Mouse (Mus musculus): ENCODE measurements around the gene Jag2. TPM values are rescaled to one million over a fixed set of nuclear protein-coding genes. Genes with fewer than 3 reads are reported as not detected.

The Jag2 gene
- total RNA-seq, 1 experiment: 54.1 TPM

- H3K36me3 ChIP-seq (ENCODE audit: control insufficient read depth, insufficient read depth, low read length, poor library complexity, severe bottlenecking): peaks cover 3% of the 10 kb centered on the region; the same call in 1 of the 2 replicates
- H3K9me3 ChIP-seq (ENCODE audit: control insufficient read depth, insufficient read depth, low read depth, low read length): no peaks in the 10 kb centered on the region
- H3K4me1 ChIP-seq (ENCODE audit: control insufficient read depth in 2 of 2, insufficient read depth in 2 of 2, low read length in 2 of 2, poor library complexity in 1 of 2): no peaks in the 10 kb centered on the region
- H3K4me3 ChIP-seq (ENCODE audit: insufficient read depth in 1 of 2, low read depth in 1 of 2, low read length in 2 of 2, poor library complexity in 1 of 2, severe bottlenecking in 1 of 2): no peak overlapping the region
- TF ChIP-seq HCFC1 (IDR thresholded peaks at IDR 0.05; ENCODE audit: borderline replicate concordance, insufficient read depth, low read length): no peak
- no peak for TF ChIP-seq ZC3H11A (IDR thresholded peaks at IDR 0.05; ENCODE audit: borderline replicate concordance, low read depth, low read length)
- TF ChIP-seq CHD2 (IDR thresholded peaks at IDR 0.05; ENCODE audit: low read depth, low read length): no peak
- H3K27ac ChIP-seq (ENCODE audit: insufficient read depth, low read depth, low read length, poor library complexity, severe bottlenecking): no peak overlapping the region
- DNase-seq (ENCODE audit: low read depth, low spot score): no peak
- no peak overlapping the region for H3K9ac ChIP-seq (ENCODE audit: insufficient read depth, low read depth, low read length, poor library complexity, severe bottlenecking)
- in situ Hi-C loops (cut with MboI; ENCODE audit: low sequenced_read_pairs in 2 of 2, unreplicated experiment in 2 of 2): no loop called here
Observed at GRCm38 (mm10) chr12:112903941-112904340, 25.6 kb downstream of the Jag2 start.

- H3K36me3 ChIP-seq (ENCODE audit: control insufficient read depth, insufficient read depth, low read length, poor library complexity, severe bottlenecking): no peaks in the 10 kb centered on the region
- no peak overlapping the region for H3K27ac ChIP-seq (ENCODE audit: insufficient read depth, low read depth, low read length, poor library complexity, severe bottlenecking)
- in situ Hi-C loops (cut with MboI; ENCODE audit: low sequenced_read_pairs in 2 of 2, unreplicated experiment in 2 of 2): no loop called here
- no peaks in the 10 kb centered on the region for H3K4me1 ChIP-seq (ENCODE audit: control insufficient read depth in 2 of 2, insufficient read depth in 2 of 2, low read length in 2 of 2, poor library complexity in 1 of 2)
- H3K9me3 ChIP-seq (ENCODE audit: control insufficient read depth, insufficient read depth, low read depth, low read length): no peaks in the 10 kb centered on the region
- H3K9ac ChIP-seq (ENCODE audit: insufficient read depth, low read depth, low read length, poor library complexity, severe bottlenecking): no peak overlapping the region
- TF ChIP-seq ZC3H11A (IDR thresholded peaks at IDR 0.05; ENCODE audit: borderline replicate concordance, low read depth, low read length) (no peak), ZNF384 (IDR thresholded peaks at IDR 0.05; ENCODE audit: low read depth, low read length) (no peak), MAFK (IDR thresholded peaks at IDR 0.05; ENCODE audit: insufficient read depth, low read depth, low read length) (no peak), CHD2 (IDR thresholded peaks at IDR 0.05; ENCODE audit: low read depth, low read length) (no peak), HCFC1 (IDR thresholded peaks at IDR 0.05; ENCODE audit: borderline replicate concordance, insufficient read depth, low read length) (no peak)
- H3K4me3 ChIP-seq (ENCODE audit: insufficient read depth in 1 of 2, low read depth in 1 of 2, low read length in 2 of 2, poor library complexity in 1 of 2, severe bottlenecking in 1 of 2): no peak overlapping the region
- DNase-seq (ENCODE audit: low read depth, low spot score): no peak
Observed at GRCm38 (mm10) chr12:112900641-112901040, 28.9 kb downstream of the Jag2 start.

GRCm38 (mm10) chr12:112898960-112899359 is 30.6 kb downstream of the Jag2 start:
- Histone ChIP-seq H3K9ac (ENCODE audit: insufficient read depth, low read depth, low read length, poor library complexity, severe bottlenecking) (no peak overlapping the region), H3K27ac (ENCODE audit: insufficient read depth, low read depth, low read length, poor library complexity, severe bottlenecking) (no peak overlapping the region), H3K4me3 (ENCODE audit: insufficient read depth in 1 of 2, low read depth in 1 of 2, low read length in 2 of 2, poor library complexity in 1 of 2, severe bottlenecking in 1 of 2) (no peak overlapping the region), H3K4me1 (ENCODE audit: control insufficient read depth in 2 of 2, insufficient read depth in 2 of 2, low read length in 2 of 2, poor library complexity in 1 of 2) (no peaks in the 10 kb centered on the region), H3K36me3 (ENCODE audit: control insufficient read depth, insufficient read depth, low read length, poor library complexity, severe bottlenecking) (no peaks in the 10 kb centered on the region), H3K9me3 (ENCODE audit: control insufficient read depth, insufficient read depth, low read depth, low read length) (no peaks in the 10 kb centered on the region)
- in situ Hi-C loops (cut with MboI; ENCODE audit: low sequenced_read_pairs in 2 of 2, unreplicated experiment in 2 of 2): no loop called here
- TF ChIP-seq HCFC1 (IDR thresholded peaks at IDR 0.05; ENCODE audit: borderline replicate concordance, insufficient read depth, low read length): no peak
- TF ChIP-seq CHD2 (IDR thresholded peaks at IDR 0.05; ENCODE audit: low read depth, low read length): no peak
- no peak for TF ChIP-seq MAFK (IDR thresholded peaks at IDR 0.05; ENCODE audit: insufficient read depth, low read depth, low read length)
- no peak for TF ChIP-seq ZNF384 (IDR thresholded peaks at IDR 0.05; ENCODE audit: low read depth, low read length)
- TF ChIP-seq ZC3H11A (IDR thresholded peaks at IDR 0.05; ENCODE audit: borderline replicate concordance, low read depth, low read length): no peak
- no peak for DNase-seq (ENCODE audit: low read depth, low spot score)

- no peak overlapping the region for H3K9ac ChIP-seq (ENCODE audit: insufficient read depth, low read depth, low read length, poor library complexity, severe bottlenecking)
- no peaks in the 10 kb centered on the region for H3K36me3 ChIP-seq (ENCODE audit: control insufficient read depth, insufficient read depth, low read length, poor library complexity, severe bottlenecking)
- H3K27ac ChIP-seq (ENCODE audit: insufficient read depth, low read depth, low read length, poor library complexity, severe bottlenecking): no peak overlapping the region
- no peaks in the 10 kb centered on the region for H3K9me3 ChIP-seq (ENCODE audit: control insufficient read depth, insufficient read depth, low read depth, low read length)
- no peak overlapping the region for H3K4me3 ChIP-seq (ENCODE audit: insufficient read depth in 1 of 2, low read depth in 1 of 2, low read length in 2 of 2, poor library complexity in 1 of 2, severe bottlenecking in 1 of 2)
- in situ Hi-C loops (cut with MboI; ENCODE audit: low sequenced_read_pairs in 2 of 2, unreplicated experiment in 2 of 2): no loop called here
- TF ChIP-seq MAFK (IDR thresholded peaks at IDR 0.05; ENCODE audit: insufficient read depth, low read depth, low read length): no peak
- TF ChIP-seq ZC3H11A (IDR thresholded peaks at IDR 0.05; ENCODE audit: borderline replicate concordance, low read depth, low read length): no peak
- no peak for TF ChIP-seq HCFC1 (IDR thresholded peaks at IDR 0.05; ENCODE audit: borderline replicate concordance, insufficient read depth, low read length)
- TF ChIP-seq CHD2 (IDR thresholded peaks at IDR 0.05; ENCODE audit: low read depth, low read length): no peak
- no peak for TF ChIP-seq ZNF384 (IDR thresholded peaks at IDR 0.05; ENCODE audit: low read depth, low read length)
- no peak for DNase-seq (ENCODE audit: low read depth, low spot score)
- H3K4me1 ChIP-seq (ENCODE audit: control insufficient read depth in 2 of 2, insufficient read depth in 2 of 2, low read length in 2 of 2, poor library complexity in 1 of 2): no peaks in the 10 kb centered on the region
Observed at GRCm38 (mm10) chr12:112898351-112898750, 31.2 kb downstream of the Jag2 start.

Data from ES-E14 (cell line).